Mouse (Mus musculus): Measurements from ENCODE around the gene Pla2g3. TPM values are rescaled to one million over a fixed set of nuclear protein-coding genes. Genes with fewer than 3 reads are reported as not detected.

Gene Pla2g3
- total RNA-seq, 1 experiment from 2014 or later = 3.8 TPM

DNA sequence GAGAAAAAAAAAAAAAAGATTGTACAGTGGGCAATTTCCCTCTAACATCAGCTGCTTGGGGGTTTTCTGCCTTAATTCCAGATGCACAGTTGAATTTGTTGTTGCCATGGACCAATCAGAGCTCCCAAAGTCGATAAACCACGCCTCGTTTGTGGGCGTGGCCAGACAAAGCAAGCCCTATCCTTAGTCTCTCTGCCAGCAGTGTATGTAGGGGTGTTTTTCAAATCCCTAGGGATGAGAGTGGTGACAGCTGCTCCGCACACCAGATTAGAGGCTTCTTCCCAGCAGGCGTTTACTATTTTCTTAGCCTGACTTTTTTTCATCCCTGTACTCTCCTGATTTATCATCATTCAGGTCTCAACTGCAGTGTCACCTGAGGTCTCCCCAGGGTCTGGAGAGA lies 59.9 kb downstream of the Pla2g3 start:
- no peak for ATAC-seq (replicated peaks; ENCODE audit: insufficient number of reproducible peaks, low FRiP score, low TSS enrichment, poor library complexity, severe bottlenecking)

DNA sequence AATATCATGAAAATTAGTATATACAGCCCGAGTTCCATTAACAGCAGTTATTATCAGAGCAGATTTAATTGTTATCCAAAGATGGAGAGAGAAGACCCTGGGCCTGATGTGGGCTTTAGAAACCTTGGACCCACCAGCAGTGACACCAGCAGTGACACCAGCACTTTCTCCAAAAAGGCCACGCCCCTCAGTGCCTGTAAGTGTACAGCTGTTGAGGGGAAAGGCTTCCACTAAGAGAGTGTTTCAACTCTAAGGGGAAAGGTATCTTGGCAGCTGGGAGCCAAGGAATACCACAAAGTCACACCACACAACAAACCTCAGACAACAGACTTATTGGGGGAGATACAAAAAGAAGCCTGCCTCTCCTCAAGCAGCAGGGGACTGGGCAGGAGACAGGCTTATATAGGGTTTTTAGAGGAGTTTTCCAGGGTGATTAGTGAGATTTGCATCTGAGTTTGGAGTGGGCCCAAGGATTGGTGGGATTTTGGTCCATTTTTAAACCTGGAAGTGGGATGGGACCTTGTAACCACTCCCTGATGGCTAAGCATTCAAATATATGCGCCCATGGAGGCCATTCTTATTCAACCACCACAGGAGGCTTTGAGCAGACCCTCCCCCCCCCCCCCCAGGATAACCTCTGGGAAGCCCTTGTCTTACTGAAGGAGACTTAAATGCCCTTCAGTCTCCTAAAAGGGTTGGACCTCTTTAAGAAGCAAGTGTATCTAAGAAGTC lies 60.6 kb downstream of the Pla2g3 start:
- no peak for ATAC-seq (replicated peaks; ENCODE audit: insufficient number of reproducible peaks, low FRiP score, low TSS enrichment, poor library complexity, severe bottlenecking)

Other genes starting within 250 kb of the Pla2g3 start
- 165 to 210 TPM (median 199 TPM) in 3 replicates for gene Drg1, start 221.9 kb upstream of the Pla2g3 start, total RNA-seq (2017)
- 14.9 to 26.0 TPM (median 20.6 TPM) in 3 replicates for gene Patz1, start 199.4 kb upstream of the Pla2g3 start, total RNA-seq (2017)
- gene Pik3ip1, start 157.9 kb upstream of the Pla2g3 start, total RNA-seq (2017) = 17.3 to 18.3 TPM (median 18.0 TPM) in 3 replicates
- 19.9 to 43.2 TPM (median 21.4 TPM) in 3 replicates for gene Limk2, start 79.1 kb upstream of the Pla2g3 start, total RNA-seq (2017)
- 14.4 to 15.7 TPM (median 14.5 TPM) in 3 replicates for gene Rnf185, start 35.9 kb upstream of the Pla2g3 start, total RNA-seq (2017)
- 0.68 to 5.5 TPM (median 2.3 TPM) in 3 replicates for gene Inpp5j, start 16.5 kb downstream of the Pla2g3 start, total RNA-seq (2017)
- gene Selenom, start 26.4 kb downstream of the Pla2g3 start, total RNA-seq (2017) = 3.0 to 22.8 TPM (median 7.5 TPM) in 3 replicates
- gene Smtn, start 52.3 kb downstream of the Pla2g3 start, total RNA-seq (2017) = 1.4 to 6.2 TPM (median 2.6 TPM) in 3 replicates
- gene Morc2a, start 160.9 kb downstream of the Pla2g3 start, total RNA-seq (2017) = 15.7 to 32.7 TPM (median 21.7 TPM) in 3 replicates